Mouse (Mus musculus) lung, adult 2 months (tissue): ENCODE measurements around the gene Brat1.

Experiments used
- CTCF ChIP-seq: fragments of 200-500 bp; IDR thresholded peaks from 2 replicates; pipeline ENCODE4 v1.5.1; 2011; ENCODE audit warnings: mild to moderate bottlenecking, low read length, control low read depth; ENCODE audit not compliant: insufficient read depth
- POLR2A ChIP-seq: fragments of 200-500 bp; IDR thresholded peaks from 2 replicates; pipeline ENCODE4 v1.6.1; 2011; ENCODE audit warnings: low read depth, mild to moderate bottlenecking, control low read depth, low read length, borderline replicate concordance; ENCODE audit errors: extremely low read depth

DNA sequence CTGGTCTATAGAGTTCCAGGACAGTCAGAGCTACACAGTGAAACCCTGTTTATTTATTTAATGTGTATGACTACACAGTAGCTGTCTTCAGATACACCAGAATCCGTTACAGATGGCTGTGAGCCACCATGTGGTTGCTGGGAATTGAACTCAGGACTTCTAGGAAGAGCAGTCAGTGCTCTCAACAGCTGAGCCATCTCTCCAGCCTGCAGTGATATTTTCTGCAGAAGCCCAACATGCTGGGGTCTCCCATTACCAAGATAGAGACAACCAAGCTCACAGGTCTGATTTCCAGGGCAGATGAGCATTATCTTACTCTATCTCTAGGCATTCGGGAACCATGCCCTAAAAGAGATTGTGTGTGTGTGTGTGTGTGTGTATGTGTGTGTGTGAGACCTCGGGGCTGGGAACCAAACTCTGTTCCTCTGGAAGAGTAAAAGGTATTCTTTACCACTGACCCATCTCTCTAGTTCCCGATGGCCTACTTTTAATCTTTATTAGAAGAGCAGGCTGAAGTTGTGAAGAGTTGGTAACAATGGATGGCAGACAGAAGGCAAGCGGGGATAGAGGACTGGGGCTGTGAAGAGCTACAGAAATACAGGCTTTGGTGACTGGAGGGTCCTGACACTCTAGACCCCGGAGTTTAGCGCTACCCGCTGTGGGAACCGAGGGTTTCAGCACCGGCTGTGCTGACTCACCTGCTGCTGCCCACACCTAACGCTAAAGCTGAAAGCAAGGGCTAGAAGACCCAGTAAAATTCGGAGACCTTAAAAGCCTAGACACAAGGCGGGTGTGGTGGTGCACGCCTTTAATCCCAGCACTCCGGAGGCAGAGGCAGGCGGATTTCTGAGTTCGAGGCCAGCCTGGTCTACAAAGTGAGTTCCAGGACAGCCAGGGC is 1.1 kb upstream of the Brat1 start:
- TF ChIP-seq CTCF (no peak), POLR2A (no peak)
